Mouse (Mus musculus): ENCODE data around the gene Foxn1. TPM values are rescaled to one million over a fixed set of nuclear protein-coding genes. Genes with fewer than 3 reads are reported as not detected.

Foxn1 gene
- polyA plus RNA-seq, 1 experiment from 2014 or later, result not detected

DNA sequence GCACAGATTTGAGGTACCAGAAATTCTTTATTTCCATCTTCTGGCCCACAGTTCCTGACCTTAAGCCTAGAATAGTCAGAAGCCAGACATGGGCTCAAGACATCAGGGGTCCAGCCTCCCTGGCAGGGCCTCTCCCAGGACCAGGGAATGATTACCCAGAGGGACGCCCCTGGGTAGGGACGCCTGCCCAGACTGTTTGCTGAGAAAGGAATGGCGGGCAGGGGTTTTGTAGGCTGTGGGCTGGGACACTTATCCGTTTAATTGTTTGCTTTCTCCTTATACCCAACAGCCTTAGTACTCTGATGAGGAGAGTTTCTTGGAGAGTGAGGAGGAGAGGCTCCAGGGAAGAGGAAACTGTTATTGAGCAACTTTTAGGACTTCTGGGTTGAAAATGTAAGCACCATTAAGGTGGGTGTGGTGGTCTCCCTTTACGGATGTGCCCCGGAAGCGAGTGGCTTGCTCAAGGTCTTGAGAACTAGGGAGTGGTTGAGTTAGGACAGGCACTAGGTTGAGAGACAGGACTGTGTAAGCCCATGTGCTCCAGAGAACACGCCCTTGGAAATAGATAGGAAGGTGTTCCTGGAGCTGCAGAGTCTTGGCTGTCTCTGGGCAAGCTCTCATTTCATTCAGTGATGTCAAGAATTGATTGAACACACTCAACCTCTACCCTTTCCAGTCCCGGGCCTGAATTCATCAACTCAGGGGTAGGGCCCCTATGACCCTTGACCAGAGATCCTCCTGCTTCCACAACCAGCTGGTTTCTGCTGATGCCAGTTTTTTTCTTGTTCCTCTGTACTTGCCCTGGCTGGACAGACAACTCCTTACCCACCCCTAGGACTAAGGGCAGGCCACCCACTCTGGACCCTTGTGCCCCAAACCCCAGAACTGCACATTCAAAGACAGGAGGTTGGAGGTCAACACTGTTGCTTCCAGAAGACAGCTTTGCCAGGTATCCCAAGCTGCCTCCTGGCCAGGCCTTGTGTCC lies 22.2 kb upstream of the Foxn1 start:
- Histone ChIP-seq H3K27ac (ENCODE audit: low read depth, low read length) (no peak overlapping the region), H3K4me2 (ENCODE audit: low read depth) (no peak overlapping the region), H3K27me3 (ENCODE audit: control insufficient read depth, insufficient read depth, low read length) (no peaks in the 10 kb centered on the region), H3K4me3 (ENCODE audit: low read depth, low read length) (no peak overlapping the region), H3K36me3 (ENCODE audit: control insufficient read depth, insufficient read depth, low read length) (no peaks in the 10 kb centered on the region), H3K4me1 (ENCODE audit: control insufficient read depth, insufficient read depth, low read length) (no peaks in the 10 kb centered on the region), H3K9ac (ENCODE audit: low read length) (no peak overlapping the region), H3K9me3 (ENCODE audit: control insufficient read depth, low read length) (no peaks in the 10 kb centered on the region)
- ATAC-seq (ENCODE audit: insufficient read depth, low FRiP score, low TSS enrichment), result no peak
- no peak for DNase-seq (ENCODE audit: low spot score)
- WGBS, result 79% methylated on average over 9 of the region's 9 CpGs

DNA sequence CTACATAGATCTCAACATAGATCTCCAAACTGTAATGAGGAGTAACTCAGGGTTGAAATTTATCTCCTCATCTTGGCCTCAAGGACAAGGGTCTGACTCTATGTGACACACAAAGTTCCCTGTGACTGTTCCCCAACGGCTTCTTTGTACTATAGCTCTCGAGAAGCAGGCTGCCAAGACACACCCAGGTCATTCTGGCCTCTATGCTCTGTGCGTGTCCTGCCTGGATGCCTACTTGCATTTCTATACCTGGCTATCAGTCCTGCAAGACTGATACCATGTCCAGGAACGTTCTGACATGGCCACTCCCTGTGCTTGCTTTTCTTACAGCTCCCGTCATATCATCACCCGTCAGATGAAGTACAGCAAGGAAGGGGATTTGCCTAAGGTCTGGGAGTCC lies 15.7 kb upstream of the Foxn1 start:
- 79% methylated on average over 6 of the region's 6 CpGs for WGBS
- ATAC-seq (ENCODE audit: insufficient read depth, low FRiP score, low TSS enrichment), result no peak

DNA sequence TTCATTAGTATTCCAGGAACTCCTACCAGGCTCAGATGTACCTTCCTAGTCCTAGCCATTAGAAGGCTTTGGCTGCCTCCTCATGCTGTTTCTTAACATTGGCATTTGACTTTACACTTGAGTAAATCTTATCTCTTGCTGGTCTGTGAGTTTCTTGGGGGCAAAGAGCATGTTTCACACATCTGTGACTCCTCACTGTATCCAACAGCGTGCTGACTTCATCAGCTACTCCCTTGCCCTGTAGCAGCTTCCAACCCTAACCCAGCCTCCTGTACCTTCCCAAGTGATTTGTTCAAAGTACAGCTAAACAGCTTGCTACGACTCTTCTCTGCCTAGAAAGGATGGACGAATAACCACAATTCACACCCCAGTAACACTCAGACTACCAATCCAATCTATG lies 15.1 kb upstream of the Foxn1 start:
- Histone ChIP-seq H3K36me3 (ENCODE audit: control insufficient read depth, insufficient read depth, low read length) (no peaks in the 10 kb centered on the region), H3K4me2 (ENCODE audit: low read depth) (no peak overlapping the region), H3K9ac (ENCODE audit: low read length) (no peak overlapping the region), H3K4me1 (ENCODE audit: control insufficient read depth, insufficient read depth, low read length) (no peaks in the 10 kb centered on the region), H3K27me3 (ENCODE audit: control insufficient read depth, insufficient read depth, low read length) (no peaks in the 10 kb centered on the region), H3K4me3 (ENCODE audit: low read depth, low read length) (no peak overlapping the region), H3K27ac (ENCODE audit: low read depth, low read length) (no peak overlapping the region), H3K9me3 (ENCODE audit: control insufficient read depth, low read length) (no peaks in the 10 kb centered on the region)
- 80% methylated on average over 3 of the region's 3 CpGs for WGBS
- no peak for DNase-seq (ENCODE audit: low spot score)
- no peak for ATAC-seq (ENCODE audit: insufficient read depth, low FRiP score, low TSS enrichment)

More for the DNA sequence above, 15.7 kb upstream of the Foxn1 start:
- H3K36me3 ChIP-seq (ENCODE audit: control insufficient read depth, insufficient read depth, low read length), result no peaks in the 10 kb centered on the region
- H3K27ac ChIP-seq (ENCODE audit: low read depth, low read length), result no peak overlapping the region
- H3K9me3 ChIP-seq (ENCODE audit: control insufficient read depth, low read length), result no peaks in the 10 kb centered on the region
- no peak overlapping the region for H3K9ac ChIP-seq (ENCODE audit: low read length)
- no peak overlapping the region for H3K4me3 ChIP-seq (ENCODE audit: low read depth, low read length)
- H3K27me3 ChIP-seq (ENCODE audit: control insufficient read depth, insufficient read depth, low read length), result no peaks in the 10 kb centered on the region
- no peak for DNase-seq (ENCODE audit: low spot score)
- H3K4me2 ChIP-seq (ENCODE audit: low read depth), result no peak overlapping the region
- H3K4me1 ChIP-seq (ENCODE audit: control insufficient read depth, insufficient read depth, low read length), result no peaks in the 10 kb centered on the region

DNA sequence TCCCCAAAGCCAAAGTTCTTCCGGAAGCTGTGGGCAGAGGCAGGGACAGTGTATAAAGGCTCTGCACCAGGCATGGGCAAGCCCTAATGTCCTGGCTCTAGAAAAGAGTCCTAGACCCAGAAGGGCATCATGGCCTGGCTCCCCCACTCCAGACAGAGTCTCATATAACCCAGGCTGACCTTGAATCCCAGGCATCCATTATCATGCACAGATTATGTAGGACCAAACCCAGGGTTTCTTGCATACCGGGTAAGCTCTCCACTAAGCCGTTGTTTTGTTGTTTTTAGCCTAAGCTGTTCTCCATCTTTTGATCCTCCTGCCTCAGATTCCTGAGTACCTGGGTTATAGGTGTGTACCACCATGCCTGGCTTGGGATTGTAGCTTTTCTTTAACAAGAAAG lies 14.6 kb upstream of the Foxn1 start:
- Histone ChIP-seq H3K9me3 (ENCODE audit: control insufficient read depth, low read length) (no peaks in the 10 kb centered on the region), H3K9ac (ENCODE audit: low read length) (no peak overlapping the region), H3K36me3 (ENCODE audit: control insufficient read depth, insufficient read depth, low read length) (no peaks in the 10 kb centered on the region), H3K4me3 (ENCODE audit: low read depth, low read length) (no peak overlapping the region), H3K4me1 (ENCODE audit: control insufficient read depth, insufficient read depth, low read length) (no peaks in the 10 kb centered on the region), H3K4me2 (ENCODE audit: low read depth) (no peak overlapping the region), H3K27me3 (ENCODE audit: control insufficient read depth, insufficient read depth, low read length) (no peaks in the 10 kb centered on the region), H3K27ac (ENCODE audit: low read depth, low read length) (no peak overlapping the region)
- WGBS, result 74% methylated on average over 3 of the region's 3 CpGs
- DNase-seq (ENCODE audit: low spot score) (no peak), ATAC-seq (ENCODE audit: insufficient read depth, low FRiP score, low TSS enrichment) (no peak)

DNA sequence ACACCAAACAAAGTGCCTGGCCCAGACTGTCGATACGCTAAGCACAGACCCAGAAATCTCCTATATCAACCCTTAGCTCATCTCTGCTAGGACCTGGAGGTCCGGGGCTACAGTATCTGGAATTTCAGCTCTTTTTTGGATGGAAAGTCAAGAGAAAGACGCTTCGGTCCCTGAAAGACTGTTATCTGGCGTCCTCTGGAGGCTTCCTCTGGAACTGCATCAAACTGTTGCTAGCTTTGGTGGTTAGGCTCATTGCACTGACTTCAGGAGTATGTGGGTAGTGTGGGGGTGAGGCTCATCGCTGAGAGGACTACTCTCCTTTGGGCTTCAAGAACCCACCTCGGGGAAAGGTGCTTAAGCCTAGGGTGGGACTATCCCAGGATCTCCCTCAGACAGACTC lies 13.3 kb upstream of the Foxn1 start:
- H3K4me2 ChIP-seq (ENCODE audit: low read depth), result no peak overlapping the region
- no peak overlapping the region for H3K9ac ChIP-seq (ENCODE audit: low read length)
- WGBS, result 21% methylated on average over 8 of the region's 8 CpGs
- H3K27ac ChIP-seq (ENCODE audit: low read depth, low read length), result no peak overlapping the region
- no peaks in the 10 kb centered on the region for H3K36me3 ChIP-seq (ENCODE audit: control insufficient read depth, insufficient read depth, low read length)
- no peaks in the 10 kb centered on the region for H3K27me3 ChIP-seq (ENCODE audit: control insufficient read depth, insufficient read depth, low read length)
- DNase-seq (ENCODE audit: low spot score) (peak; percentile 81), ATAC-seq (ENCODE audit: insufficient read depth, low FRiP score, low TSS enrichment) (no peak)
- no peak overlapping the region for H3K4me3 ChIP-seq (ENCODE audit: low read depth, low read length)
- no peaks in the 10 kb centered on the region for H3K4me1 ChIP-seq (ENCODE audit: control insufficient read depth, insufficient read depth, low read length)
- no peaks in the 10 kb centered on the region for H3K9me3 ChIP-seq (ENCODE audit: control insufficient read depth, low read length)

DNA sequence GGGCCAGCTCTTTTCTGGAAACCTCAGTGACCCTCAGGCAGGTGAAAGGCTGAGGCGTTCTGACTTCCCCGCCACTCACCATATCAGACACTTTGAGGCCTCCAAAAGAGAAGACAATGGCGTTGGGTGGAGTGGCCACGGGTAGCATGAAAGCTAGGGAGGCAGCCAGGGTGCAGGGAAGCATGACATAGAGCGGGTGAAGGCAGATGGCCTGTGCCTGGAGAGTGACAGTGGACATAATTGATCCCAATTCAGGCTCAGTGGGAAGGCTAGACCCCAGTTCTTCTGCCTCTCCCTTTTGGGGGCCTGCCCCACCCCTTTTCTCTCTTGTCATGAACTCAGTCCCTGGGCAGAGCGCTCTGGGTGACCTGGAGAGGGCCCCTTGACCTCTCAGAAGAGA lies 11.9 kb upstream of the Foxn1 start:
- H3K9ac ChIP-seq (ENCODE audit: low read length), result no peak overlapping the region
- no peak overlapping the region for H3K4me2 ChIP-seq (ENCODE audit: low read depth)
- 66% methylated on average over 6 of the region's 6 CpGs for WGBS
- H3K4me3 ChIP-seq (ENCODE audit: low read depth, low read length), result no peak overlapping the region
- H3K27me3 ChIP-seq (ENCODE audit: control insufficient read depth, insufficient read depth, low read length), result no peaks in the 10 kb centered on the region
- no peak for ATAC-seq (ENCODE audit: insufficient read depth, low FRiP score, low TSS enrichment)
- no peaks in the 10 kb centered on the region for H3K36me3 ChIP-seq (ENCODE audit: control insufficient read depth, insufficient read depth, low read length)
- no peak for DNase-seq (ENCODE audit: low spot score)
- no peaks in the 10 kb centered on the region for H3K4me1 ChIP-seq (ENCODE audit: control insufficient read depth, insufficient read depth, low read length)
- H3K27ac ChIP-seq (ENCODE audit: low read depth, low read length), result no peak overlapping the region
- no peaks in the 10 kb centered on the region for H3K9me3 ChIP-seq (ENCODE audit: control insufficient read depth, low read length)

DNA sequence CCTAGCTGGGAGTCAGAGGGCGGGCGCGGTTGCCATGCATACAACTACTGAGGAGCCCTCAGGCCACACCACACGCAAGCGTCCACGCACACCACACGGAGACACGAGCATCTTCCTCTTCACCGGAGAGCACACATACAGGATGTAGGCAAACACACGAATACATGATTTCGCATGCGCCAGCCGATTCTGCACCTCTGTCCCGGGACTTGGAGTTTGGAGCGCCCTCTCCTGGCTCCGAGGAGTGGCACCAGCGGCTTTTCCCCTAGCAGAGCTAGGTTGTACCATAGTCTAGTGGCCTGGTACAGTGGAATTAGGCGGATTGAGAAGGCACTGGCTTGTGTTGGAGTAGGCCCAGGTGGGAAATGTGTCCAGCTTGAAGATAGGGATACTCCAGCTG lies 11.0 kb upstream of the Foxn1 start:
- Histone ChIP-seq H3K27me3 (ENCODE audit: control insufficient read depth, insufficient read depth, low read length) (no peaks in the 10 kb centered on the region), H3K9ac (ENCODE audit: low read length) (0 out of 2 replicates have a peak overlapping the region, but pooled peaks have one; percentile 14), H3K4me3 (ENCODE audit: low read depth, low read length) (peak overlapping the region; percentile 6; the same call in 1 of the 2 replicates), H3K4me2 (ENCODE audit: low read depth) (peak overlapping the region; percentile 43), H3K9me3 (ENCODE audit: control insufficient read depth, low read length) (no peaks in the 10 kb centered on the region), H3K36me3 (ENCODE audit: control insufficient read depth, insufficient read depth, low read length) (no peaks in the 10 kb centered on the region), H3K4me1 (ENCODE audit: control insufficient read depth, insufficient read depth, low read length) (no peaks in the 10 kb centered on the region), H3K27ac (ENCODE audit: low read depth, low read length) (no peak overlapping the region)
- 10% methylated on average over 18 of the region's 18 CpGs for WGBS
- no peak for ATAC-seq (ENCODE audit: insufficient read depth, low FRiP score, low TSS enrichment)
- peak; percentile 84 for DNase-seq (ENCODE audit: low spot score)

DNA sequence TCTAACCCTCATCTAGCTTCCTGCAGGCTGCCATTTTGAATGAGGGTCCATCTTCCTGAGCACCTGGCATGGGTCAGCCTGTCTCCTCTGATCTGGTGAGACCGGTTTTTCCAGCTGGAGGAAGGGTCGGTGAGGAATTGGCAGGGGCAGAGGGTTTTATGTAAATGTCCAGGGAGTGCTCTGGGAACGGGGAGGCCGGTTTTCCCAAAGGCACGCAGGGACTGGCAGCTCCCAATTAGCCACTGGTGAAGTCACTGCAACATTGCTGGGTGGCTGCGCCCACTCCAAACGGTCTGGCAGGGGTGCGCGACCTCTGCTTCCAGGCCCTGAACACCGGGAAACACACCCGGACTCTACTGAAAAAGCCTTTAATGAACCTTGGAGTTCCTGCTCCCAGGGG lies 10.6 kb upstream of the Foxn1 start:
- Histone ChIP-seq H3K36me3 (ENCODE audit: control insufficient read depth, insufficient read depth, low read length) (no peaks in the 10 kb centered on the region), H3K27ac (ENCODE audit: low read depth, low read length) (no peak overlapping the region), H3K4me2 (ENCODE audit: low read depth) (peak overlapping the region; percentile 43), H3K9ac (ENCODE audit: low read length) (0 out of 2 replicates have a peak overlapping the region, but pooled peaks have one; percentile 14), H3K4me3 (ENCODE audit: low read depth, low read length) (peak overlapping the region; percentile 6; the same call in 1 of the 2 replicates), H3K27me3 (ENCODE audit: control insufficient read depth, insufficient read depth, low read length) (no peaks in the 10 kb centered on the region), H3K4me1 (ENCODE audit: control insufficient read depth, insufficient read depth, low read length) (no peaks in the 10 kb centered on the region), H3K9me3 (ENCODE audit: control insufficient read depth, low read length) (no peaks in the 10 kb centered on the region)
- DNase-seq (ENCODE audit: low spot score) (no peak), ATAC-seq (ENCODE audit: insufficient read depth, low FRiP score, low TSS enrichment) (no peak)
- WGBS, result 49% methylated on average over 11 of the region's 11 CpGs

DNA sequence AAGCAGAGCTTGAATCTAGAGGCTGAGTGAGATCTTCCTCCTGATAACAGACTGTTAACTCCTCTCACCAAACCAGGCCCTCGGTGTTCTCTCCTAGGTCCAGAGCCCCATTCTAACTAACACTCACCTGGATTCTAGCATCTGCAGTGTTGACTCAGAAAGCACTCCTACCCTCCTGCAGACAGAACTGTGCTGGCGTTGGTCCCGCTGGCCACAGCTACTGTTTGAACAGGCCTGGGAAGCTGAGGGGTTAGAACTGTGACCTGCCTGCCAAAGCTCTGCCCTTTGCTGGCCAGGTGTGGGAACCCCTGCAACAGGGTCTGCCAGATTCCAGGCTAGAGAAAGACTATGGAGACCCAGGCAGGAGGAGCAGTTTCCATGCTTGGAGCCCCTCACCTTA lies 6.4 kb upstream of the Foxn1 start:
- Histone ChIP-seq H3K36me3 (ENCODE audit: control insufficient read depth, insufficient read depth, low read length) (no peaks in the 10 kb centered on the region), H3K4me2 (ENCODE audit: low read depth) (no peak overlapping the region), H3K4me3 (ENCODE audit: low read depth, low read length) (no peak overlapping the region), H3K27me3 (ENCODE audit: control insufficient read depth, insufficient read depth, low read length) (no peaks in the 10 kb centered on the region), H3K27ac (ENCODE audit: low read depth, low read length) (no peak overlapping the region), H3K9ac (ENCODE audit: low read length) (no peak overlapping the region), H3K4me1 (ENCODE audit: control insufficient read depth, insufficient read depth, low read length) (no peaks in the 10 kb centered on the region), H3K9me3 (ENCODE audit: control insufficient read depth, low read length) (no peaks in the 10 kb centered on the region)
- DNase-seq (ENCODE audit: low spot score) (no peak), ATAC-seq (ENCODE audit: insufficient read depth, low FRiP score, low TSS enrichment) (no peak)
- WGBS, result 81% methylated on average over 3 of the region's 3 CpGs

Data from neural tube, embryonic 11.5 days (tissue).